Mouse (Mus musculus) CH12F3 (cell line): ENCODE data around the gene Foxd4.

ENCODE experiments used
- in situ Hi-C: fragments of 300-500 bp; cut with MboI; formaldehyde crosslinking; loops from 2 replicates; pipeline ENCODE4 v1.14.3; 2020; ENCODE audit warnings: low sequenced_read_pairs

Foxd4 gene

DNA sequence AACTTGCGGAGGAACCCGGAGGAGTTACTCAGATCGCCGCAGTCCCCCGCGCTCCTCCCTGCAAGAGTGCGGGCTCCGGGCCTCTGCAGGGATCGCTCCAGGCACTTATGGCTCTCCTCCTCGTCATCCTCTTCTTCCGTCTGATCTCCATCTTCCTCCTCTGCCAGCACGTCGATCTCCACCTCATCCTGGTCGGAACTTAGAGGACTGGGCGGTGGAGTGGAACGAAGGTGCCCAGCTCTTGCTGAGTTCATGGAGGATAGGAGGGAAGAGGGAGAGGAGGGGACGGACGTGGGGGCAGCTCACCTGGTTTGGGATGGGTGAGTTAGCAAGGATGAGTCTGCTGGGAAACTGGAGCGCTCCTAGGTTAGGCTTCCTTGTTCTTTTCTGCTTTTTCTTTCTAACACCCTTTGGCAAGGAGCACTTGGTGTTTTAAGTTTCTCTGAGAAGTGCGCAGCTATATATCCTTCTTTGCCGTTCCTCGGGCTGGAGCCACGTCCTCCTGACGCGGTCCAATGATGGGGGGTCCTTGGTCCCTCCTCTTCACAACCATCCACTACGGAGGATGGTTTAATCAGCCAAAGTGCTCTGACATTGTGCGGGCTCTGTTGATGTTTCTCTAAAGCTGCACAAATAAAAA, at the start of gene Foxd4:
TSS of gene Foxd4 (minus strand) at position 617 of the 640 bp plus-strand sequence.
- in situ Hi-C loops = no loop called here

DNA sequence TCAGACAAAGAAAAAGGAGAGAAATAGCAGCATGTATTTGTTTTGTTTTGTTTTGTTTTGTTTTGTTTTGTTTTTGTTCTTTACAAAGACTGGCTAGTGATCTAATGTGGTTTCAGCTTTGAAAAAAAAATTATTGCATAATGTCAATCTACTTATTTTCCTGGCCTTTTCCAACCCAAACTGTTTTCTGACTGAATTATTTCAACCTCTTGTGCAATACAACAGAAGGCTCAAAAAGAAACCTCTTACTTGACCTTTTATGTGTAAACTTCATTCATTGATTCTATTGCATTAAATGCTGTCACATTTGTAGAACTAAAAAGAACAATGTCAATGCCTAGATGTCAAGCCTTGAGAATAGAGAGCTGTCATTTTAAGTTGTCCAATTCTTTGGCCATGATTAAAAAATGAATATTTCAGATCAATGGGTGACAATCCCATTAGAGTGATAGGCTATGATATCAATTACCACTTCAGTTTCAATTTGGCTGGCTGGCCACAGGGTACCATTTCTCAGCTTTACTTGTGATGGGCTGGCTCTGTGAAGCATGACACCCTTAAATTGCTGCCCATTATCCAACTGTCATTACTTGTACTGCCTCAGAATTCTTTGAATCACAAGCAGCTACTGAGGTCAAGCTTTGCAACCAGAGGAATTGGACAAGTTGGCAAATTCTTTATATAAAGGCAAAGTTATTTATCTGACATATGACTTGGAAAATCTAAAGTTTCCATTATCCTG, 44.7 kb upstream of the Foxd4 start:
- in situ Hi-C loops = no loop called here

DNA sequence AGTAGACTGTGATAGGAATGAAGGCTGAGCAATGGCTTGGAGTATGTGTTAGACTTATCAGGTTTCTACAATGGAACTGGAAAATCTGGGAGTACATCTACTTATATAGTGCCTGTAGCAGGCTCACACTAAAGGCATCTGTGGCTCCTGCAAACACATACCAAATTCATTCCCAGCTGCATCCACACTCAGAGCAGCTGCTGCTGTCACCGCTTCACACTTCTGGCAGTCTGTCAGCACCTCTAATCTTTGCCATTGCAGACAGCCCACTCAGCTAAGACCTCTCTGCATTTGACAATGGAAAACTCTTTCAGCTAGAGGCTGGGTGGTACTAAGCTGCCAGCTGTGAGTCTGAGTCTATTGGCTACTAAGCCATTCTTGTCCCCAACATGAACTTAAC, 36.1 kb upstream of the Foxd4 start:
- in situ Hi-C loops = no loop called here

DNA sequence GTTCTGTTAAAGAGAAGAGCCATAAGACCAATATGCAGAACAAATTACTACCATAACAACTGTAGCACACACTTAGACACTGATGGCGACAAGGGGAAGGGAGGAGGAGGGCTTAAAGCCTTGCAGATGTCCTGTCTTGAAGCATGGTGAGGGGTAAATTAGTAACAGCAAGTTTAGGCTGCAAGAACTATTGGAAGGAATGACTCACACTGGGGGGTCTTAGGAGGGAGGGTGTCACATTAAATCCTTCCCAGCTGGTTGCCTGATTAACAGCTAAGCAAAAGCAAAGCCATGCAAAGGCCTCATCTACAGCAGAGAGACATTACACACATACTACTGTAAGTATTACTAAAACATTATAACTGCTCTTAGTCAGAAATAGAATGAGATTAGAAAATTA, 28.0 kb upstream of the Foxd4 start:
- in situ Hi-C loops = no loop called here

DNA sequence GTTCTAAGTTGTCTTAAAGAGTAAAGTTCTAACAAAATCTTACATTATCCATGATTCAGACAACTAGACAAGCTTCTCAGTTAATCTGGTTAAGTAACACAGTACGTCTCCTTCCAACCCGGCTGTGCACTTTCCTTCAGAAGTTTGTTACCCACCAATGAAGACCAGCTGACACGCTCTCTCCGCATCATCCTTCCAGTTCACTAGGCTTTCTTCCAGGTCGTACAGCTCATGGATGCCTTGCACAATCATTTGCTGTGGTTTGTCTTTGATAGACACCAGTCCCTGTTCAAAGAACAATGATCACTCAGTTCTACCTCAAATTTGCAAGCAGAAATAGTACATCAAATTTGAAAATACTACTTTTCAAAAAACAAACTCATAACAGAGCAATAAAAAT, 19.9 kb upstream of the Foxd4 start:
- in situ Hi-C loops = no loop called here

DNA sequence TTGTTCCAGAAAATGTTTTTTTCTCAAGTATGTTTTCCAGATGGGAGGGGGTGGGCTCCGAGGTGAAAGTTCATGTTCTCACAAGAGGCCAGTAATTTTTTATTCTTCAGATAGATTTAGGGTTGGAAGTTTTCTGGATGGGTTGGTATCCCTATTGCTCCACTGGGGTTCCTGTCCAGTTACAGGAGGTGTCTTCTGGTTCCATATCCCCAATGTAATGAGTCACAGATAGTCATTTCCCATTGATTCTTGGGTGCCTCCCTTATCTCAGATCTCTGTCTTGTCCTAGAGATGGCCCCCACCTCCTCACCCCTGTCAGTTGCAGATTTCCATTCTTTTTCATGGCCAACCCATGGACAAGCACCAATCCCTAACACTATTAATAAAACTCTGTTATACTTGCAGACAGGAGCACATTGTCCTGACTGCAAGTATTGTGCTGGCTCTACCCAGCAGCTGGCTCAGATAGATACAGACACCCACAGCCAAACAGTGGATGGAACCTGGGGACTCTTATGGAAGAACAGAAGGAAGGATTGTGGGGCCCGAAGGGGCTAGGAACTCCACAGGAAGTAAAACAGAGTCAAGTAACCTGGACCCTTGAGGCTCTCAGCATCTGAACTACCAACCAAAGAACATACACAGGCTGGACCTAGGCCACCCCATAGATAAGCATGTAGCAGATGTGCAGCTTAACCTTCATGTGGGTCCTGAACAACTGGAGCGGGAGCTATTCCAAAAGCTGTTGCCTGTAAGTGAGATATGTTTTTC, 7.6 kb upstream of the Foxd4 start:
- in situ Hi-C loops = no loop called here

DNA sequence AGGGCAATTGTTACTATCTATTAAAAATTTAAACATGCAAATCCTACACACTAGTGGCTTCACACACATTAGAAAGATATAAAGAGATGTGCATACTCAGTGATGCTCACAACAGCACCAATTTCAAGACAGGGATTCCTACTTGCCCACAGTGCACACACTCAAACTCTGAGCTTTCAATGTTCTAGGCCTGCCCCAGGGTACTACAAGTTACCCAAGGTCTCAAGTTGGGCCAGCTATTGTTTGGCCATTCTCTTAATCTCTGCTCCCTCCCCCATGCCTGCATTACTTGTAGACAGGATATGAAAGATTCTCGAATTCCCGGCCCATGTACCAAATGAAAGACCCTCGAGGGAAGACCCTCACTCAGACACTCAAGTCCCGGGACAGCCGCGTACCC, 6.7 kb upstream of the Foxd4 start:
- in situ Hi-C loops = no loop called here

DNA sequence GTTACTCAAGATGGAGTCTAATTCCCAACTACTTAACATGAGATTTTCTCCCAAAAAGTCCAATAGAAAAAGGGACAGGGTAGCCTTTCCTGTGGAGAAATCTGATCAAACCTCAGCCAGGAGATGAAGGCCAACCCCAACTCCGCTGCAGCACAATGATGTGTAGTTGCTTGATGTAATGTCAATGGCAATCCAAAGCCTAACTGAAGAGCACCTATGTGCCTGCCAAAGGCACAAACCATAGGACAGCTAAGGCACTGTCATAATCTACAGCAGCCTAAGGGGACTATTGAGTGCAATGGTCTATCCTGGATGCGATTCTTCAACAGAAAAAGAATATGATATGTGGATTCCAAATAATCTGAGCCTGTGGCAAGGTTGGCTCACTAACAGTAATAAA, 1.8 kb upstream of the Foxd4 start:
- in situ Hi-C loops = no loop called here

DNA sequence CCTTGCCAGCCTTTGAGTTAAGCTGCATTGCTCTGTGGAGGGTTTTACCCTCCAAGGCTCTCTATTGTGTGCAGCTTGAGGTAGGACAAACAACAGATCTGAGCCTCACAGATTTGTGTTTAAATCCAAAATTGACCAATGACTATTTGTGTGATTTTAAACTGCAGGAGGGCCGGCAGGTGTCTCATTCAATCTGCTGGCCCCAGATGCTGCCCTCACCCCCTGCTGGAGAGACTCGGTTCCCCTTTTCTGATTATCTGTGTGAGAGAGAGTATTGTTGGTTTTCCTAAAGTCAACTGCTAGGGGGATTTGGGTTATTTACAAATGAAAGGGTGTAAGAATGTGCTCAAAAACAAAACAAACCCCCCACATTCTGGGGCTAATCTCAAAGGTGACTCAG, 1.3 kb upstream of the Foxd4 start:
- in situ Hi-C loops = no loop called here

DNA sequence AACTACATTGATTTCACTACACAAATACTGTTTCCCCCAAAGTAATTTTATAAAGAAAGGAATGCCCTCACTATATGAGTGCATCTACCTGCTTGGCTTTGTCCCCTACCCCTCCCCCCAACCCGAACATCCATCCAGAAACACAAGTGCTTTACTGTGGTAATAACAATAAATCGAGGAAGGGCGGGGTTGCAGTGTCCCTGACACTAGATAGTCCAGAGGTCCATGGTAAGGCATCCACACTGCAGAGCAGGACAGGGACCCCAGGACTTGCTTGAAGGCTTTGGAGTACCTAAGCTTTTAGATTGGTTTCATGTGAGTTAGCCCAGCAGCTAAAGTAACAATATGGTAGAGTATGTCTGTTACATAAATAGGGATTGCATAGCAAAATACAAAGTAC, 669 bp upstream of the Foxd4 start:
- in situ Hi-C loops = no loop called here

DNA sequence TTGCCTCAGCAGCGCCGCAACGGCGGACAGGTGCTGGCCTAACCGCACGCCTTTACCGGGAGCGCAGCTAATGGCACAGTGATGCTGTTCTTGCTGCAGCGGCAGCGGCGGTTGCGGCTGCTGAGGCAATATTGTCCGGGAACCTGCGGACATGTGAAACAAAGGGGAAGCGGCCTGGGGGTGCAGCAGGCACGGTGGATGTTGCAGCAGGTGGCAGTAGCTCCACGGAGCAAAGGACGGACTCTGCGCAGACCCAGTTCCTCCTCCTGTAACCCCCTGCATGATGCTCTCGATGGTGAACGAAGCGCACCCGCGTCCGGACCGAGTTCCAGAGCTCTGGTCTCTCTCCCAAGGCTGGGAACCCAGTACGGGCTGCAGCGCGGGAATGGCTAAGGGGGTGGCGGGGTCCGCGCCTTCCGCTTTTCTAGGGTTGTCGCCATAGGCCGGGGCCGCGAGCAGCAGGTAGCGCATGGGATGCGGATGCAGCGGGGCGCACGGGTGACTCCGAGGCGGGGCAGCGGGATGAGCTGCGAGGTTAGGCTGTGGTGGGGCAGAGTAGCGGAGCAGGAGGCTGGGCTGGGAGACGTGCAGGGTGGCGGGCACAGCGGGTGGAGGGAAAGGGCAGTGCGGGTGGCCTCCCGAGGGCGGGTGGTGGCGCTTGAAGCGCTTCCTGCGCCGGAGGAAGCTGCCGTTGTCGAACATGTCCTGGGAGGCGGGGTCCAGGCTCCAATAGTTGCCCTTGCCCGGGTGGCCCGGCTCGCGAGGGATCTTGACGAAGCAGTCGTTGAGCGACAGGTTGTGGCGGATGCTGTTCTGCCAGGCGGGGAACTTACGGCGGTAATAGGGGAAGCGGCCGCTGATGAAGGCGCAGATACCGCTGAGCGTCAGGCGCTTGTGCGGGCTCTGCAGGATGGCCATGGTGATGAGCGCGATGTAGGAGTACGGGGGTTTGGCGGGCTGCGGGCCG, 1.1 kb downstream of the Foxd4 start:
- in situ Hi-C loops = no loop called here

DNA sequence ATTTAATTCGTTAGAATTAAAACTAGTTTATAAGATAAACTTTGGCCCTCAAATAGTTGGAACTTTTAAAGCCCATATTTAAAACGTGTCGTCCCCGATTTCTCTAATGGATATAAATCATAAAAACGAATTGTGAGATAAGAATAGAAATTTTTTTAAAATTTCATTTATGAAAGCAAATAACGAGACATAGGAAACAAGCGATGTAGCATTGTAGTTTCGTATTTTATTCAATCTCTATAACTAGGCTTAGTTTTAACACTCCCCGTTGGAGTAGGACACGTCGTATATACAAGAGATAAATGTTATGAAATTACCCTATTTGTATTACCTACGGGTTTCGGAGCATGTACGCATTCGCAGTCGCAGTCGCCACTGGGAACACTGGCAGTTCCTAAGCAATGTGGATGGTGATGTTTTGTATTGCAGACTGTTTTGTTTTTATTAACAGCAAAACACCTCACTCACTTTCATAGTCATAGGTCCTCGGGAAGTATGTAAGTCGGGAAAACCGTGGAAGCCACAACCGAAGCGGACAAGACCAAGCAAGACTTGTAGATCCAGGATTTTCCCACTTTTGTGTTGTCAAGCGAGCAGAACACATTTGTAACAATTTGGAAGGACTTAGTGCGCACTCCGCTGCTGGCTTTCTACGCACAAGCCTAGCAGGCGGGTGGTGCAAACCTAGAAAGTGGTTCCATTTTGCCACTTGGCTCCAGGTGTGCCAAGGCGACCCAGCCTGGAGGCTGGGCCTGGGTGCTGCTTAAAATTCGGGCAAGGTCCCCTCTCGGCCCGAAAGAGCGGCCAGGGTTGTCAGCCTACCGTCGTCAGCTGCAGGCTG, 2.0 kb downstream of the Foxd4 start:
- in situ Hi-C loops = no loop called here

DNA sequence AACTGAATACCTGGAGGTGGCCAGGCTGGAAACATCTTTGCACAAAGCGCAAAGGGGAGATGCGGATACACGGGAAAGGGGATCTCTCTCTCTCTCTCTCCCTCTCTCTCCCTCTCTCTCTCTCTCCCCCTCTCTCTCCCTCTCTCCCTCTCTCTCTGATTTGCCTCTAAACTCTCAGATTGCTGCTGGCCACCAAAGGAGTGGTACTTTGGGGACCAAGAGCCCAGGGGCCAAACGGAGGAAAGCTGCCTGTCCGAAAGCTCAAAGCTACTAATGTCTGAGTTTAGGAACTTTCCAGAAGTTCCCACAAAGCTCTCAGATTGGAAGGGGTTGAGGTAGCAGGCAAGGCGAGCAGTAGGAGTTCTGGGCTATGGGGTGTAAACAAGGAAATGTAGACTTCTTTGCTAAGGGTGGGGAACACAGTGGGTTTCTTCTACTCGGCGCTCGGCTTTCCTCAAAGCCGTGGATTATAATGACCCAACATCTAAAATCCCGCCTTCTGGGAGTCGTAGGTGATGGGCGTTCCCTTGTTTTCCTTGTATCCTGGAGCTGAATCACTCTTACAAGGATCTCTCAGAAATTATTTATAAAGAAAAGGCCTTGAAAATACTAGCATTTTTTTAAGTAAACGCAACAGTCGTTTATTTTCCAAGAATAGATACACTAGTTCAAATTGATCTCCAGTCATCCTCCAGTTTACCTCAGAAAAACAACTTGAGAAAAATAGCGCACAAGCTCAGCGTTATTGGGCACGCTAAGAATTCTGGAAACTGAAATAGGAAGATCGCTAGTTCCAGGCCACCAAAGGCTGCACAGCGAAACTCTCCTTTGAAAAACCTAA, 2.9 kb downstream of the Foxd4 start:
- in situ Hi-C loops = no loop called here

DNA sequence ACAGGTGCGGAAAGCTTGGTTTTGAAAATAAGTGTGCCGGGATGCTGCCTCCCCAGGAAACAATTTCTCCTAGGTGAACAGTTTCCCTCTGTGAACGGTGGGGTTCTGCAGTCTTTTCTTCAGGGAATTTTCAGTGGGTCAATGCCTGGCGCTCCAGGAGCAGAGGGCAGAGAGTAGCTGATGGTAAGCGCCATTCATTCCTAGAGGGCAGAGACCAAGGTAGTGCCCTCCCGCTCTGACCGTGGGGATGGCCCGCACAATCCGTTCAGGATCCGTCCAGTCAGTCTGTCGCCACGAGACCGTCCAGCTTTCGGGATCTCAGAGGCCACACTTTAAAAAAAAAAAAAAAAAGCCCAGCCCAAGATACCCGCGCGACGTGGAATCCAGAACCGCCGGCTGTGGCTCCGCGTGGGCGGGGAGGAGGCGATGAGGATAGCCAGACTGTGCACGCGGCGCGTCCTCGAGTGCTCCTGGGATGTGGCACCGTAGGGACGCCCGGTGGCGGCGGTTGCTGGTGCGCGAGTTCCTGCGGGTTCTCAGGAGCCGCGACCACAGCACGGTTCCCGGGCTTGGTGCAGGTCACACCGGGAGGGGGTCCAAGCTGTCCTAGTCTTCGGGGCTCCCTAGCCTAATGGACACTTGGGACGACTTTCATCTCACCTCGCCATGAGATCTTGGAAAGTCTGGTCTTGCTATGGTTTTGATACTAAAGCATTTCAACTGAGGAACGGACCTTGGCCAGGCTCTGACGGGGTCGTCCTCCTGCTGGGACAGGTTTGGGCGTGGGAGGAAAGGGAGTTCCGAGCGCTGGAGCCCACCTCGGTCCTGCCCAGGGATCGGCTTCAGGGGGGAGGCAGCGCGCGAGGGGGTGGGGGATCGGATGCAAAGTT, 3.7 kb downstream of the Foxd4 start:
- in situ Hi-C loops = no loop called here

DNA sequence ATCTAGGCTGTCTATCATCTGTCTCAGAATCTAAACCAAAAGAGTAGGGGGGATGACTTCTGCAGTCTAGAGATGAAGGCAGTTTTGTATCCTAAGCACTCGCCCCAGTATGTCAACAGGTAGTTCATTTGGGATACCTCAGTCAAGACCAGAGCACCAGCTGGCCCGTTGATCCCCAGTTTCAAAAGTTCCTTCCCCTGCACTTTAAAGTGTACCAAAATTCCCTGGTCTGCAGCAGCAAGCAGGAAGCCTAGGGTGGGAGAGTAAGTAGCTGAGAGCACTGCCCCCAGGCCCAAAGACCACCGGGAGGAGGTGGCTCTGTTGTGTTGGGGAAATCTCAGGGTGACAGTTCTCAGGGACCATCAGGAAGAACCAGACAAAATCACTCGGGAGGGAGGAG, 4.5 kb downstream of the Foxd4 start:
- in situ Hi-C loops = no loop called here

DNA sequence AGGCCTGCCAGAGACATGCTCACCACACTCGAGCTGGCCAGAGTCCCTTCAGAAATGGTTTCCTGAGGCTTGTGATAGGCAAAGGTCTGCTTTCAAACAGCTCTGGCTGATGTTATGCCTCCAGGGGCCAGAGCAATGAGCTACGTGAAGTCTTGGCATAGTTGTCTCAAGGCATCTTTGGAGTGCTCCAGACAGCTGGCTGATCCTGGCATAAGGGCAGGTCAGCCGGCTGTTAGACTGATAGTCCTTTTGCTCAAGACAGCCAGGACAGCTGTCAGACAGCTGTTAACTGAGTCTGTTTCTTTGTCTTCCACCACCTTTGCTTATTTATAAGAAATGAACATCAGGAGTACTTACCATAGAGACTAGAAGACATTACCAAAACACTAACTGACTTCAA, 14.1 kb downstream of the Foxd4 start:
- in situ Hi-C loops = no loop called here

DNA sequence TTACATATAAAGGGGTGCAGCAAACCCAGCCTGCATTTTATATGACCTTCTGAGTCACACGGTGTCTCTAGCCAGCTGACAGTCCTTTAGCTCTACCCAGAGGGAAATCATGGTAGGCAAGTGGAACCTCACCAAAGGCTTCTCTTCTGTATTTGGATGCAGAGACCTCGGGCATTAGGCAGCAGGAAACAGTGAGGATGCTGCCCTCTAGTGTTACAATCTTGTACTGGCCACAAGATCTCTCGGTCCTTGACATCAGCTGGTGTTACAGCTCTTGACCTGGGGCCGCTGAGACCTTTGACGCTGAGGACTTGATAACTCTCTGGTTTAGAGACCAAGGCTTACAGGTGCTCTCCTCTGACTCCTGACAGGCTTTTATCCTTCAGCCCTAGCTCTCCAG, 15.5 kb downstream of the Foxd4 start:
- in situ Hi-C loops = no loop called here

DNA sequence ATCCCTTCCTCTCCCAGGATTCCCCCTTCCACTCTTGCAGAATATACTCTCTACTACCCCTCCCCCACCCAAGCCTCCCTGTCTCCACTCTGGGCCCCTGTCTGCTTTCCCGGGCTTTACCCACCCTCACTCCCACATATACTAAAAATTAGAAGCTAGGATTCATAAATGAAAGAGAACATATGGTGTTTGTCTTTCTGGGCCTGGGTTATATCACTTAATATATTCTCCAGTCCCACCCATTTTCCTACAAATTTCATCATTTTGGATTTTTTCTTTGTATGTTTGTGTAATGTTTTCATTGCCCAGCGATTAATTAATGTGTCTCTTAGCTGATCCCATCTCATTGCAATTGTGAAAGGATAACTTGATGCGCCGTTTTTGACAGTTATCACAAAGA, 19.8 kb downstream of the Foxd4 start:
- in situ Hi-C loops = no loop called here
